Mouse (Mus musculus) thymus, adult 18-20 months (tissue): ENCODE results near the gene Klhl7.

Experiments used
- DNase-seq, 2 experiments: peaks; one replicate each; pipeline ENCODE4 v3.0.0; 2022; ENCODE audit warnings: mixed read lengths in 2 of 2

The Klhl7 gene

DNA sequence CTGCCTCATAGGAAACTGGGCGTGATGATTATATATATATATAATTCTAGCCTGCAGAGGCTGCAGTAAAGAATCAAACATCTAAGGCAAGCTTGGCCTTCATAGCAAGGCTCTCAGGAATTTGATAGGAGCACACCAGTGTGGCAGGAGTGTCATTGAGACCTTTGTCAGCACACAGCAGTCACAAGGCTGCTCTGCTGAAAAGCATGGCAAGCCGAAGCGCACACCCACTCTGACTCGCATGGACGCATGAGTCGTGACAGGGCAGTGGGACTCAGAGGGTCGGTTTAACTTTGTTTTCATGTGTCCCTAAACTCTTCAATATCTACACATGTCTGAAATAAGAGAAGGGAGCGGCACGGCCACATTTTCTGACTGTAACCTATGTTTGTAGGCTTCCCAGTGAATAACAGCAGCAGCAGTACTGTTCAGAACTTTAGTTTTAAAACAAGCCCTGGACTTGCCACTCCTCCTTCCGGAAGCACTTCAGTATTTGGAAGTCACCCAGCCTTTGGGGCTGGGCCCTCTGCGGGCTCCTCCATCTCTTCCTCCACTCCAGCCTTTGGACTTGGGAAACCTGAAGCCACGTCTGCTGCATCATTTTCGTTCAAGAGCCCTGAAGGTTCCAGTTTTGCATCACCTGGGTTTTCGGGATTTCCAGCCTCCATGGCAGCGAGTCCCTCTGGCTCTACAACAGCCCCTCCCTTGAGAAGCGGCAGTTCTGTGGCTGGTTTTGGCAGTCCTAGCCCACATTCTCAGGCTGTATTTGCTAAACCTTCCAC, 81.3 kb downstream of the Klhl7 start:
- no peak for DNase-seq

DNA sequence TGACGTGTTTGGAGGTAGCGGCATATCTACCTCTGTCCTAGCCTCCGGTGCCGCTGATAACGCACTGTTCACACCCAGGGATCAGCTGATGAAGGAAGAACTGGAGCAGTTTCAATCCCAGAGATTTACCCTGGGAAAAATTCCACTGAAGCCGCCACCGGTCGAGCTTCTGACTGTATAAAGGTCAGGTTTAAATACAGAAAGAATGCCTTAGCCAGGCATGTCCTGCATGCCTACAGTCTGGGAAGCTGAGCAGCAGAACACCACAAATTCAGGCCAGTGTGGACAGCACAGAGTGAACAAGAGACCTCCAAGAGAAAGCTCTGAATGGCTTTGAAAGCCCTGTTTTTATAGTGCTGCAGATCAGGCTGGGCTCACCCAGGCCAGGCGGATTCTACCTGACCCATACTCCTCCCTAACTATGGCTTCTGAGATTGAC, 81.9 kb downstream of the Klhl7 start:
- DNase-seq, result no peak

DNA sequence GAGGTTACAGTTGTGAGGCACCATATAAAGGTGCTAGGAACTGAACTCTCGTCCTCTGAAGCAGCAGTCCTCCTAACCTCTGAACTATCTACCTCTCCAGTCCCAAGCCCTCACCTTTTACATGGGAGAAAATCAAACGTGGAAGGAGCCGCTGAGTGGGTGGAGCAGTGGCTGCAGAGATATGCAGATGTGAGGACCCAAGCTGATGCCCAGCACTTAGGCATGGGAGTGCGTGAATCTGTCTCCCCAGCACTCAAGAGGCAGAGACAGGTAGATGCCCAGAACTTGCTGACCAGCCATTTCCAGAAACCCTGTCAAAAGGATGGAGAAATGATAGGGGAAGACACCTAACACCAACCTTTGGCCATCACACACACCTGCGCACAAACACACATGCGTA, 82.7 kb downstream of the Klhl7 start:
- DNase-seq, result no peak

DNA sequence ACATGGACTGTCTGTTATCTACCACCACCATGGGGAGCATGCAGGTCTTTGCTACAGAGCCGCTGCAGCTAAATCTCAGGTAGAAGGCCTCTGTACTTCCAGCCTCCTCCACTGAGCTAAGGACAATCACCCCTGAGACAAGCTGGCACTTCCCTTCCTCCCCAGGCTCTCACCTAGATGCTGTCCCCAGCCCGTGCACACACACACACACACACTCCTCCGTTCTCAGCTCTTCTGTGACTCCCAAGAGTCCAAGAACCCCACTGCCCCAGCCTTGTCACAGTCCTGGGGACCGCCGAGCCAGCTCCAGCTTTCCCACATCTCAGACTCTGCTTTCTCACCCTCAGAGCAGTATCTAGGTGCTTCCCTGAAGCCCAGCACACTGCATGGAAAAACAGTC, 83.6 kb downstream of the Klhl7 start:
- DNase-seq, result no peak

- no peak for DNase-seq
These were observed 88.1 kb downstream of the Klhl7 start for GRCm38 (mm10) chr5:24188476-24188875.

DNA sequence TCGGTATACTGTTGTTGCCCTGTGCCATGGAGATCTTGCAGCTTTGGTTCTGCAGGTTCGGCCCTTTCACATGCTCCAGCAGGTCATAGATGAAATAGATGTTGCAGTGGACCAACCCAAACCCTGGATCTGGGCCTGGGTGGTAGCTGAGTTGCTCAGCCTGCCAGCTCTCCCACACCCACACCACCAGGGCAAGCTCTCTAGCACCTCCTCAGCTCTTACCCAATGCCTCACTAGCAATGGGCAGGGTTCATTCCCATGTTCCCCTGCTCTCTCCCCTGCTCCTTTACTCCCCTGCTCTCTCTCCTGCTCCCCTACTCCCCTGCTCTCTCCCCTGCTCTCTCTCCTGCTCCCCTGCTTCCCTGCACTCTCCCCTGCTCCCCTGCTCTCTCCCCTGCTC, 91.4 kb downstream of the Klhl7 start:
- no peak for DNase-seq

DNA sequence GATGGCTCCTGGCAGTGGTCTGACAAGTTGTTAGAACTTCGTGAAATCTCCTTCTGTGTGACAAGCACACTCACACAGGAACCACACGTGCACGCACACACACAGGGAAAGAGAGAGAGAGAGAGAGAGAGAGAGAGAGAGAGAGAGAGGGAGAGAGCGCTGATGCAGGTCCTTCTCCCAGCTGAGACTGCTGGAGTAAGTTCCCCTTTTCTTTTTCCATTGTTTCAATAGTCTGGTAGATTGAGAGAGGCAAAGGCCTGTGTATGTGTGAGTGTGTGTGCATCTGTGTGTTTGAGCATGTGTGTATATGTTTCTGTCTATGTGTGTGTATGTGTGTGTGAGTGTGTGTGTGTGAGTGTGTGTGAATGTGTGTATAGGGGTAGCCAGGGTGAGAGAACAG, 100.6 kb downstream of the Klhl7 start:
- DNase-seq, result no peak

DNA sequence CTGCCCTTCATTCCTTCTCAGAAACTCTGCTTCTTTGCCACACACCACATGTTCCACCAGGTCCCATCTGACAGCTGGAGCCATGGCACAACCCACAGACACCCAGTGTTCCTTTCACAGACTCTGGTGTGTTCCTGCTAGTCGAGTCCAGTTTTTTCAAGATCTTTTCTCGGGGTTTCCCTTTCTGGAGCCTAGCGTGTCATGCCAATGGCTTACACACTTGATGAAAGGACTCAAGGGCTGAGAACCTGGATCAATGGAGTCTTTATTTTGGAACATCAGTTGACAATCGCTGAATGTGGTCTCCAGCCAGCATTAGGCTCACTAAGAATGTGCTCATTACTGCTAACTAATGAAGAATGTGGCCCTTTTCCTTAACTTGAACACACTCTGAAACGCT, 102.1 kb downstream of the Klhl7 start:
- no peak for DNase-seq

GRCm38 (mm10) chr5:24203266-24203665, 102.9 kb downstream of the Klhl7 start:
- no peak for DNase-seq

DNA sequence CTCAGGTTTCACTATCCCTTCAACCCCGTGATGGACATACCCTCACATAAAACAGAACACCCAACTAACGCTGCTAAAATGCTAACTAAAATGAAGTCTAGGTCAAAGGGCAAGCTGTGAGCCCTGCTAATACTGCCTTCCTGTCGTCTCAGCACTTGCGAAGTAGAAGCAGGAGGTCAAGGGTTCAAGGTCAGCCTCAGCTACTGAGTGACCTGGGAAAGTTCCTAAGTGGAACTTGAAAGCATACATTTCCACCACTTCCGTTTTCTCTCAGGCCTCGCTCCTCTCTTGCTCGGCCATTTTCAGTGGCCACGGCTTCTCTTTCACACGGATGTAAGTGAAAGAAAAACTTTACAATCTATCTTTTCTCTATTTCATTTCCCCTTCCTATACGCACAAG, 107.6 kb downstream of the Klhl7 start:
- no peak for DNase-seq

DNA sequence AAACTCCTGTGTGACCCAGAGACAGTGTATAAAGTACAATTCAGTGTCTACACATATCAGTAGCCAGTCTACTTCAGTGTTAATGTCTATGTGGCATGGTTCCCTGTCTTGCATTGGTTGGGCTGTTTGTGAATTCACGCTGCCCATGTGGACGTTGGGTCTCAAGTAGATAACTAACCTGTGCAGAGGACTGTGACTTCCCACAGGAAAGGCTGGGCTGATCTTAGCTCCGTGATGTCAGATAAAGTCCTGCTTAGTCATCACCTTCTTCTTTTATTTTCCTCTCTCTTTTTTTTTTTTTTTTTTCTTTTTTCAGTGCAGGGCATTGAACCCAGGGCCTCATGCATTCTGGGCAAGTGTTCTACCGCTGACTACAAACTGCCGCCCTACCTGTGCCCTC, 108.1 kb downstream of the Klhl7 start:
- DNase-seq, result no peak
